Mouse (Mus musculus): ENCODE measurements around the gene 2700049A03Rik. TPM values are rescaled to one million over a fixed set of nuclear protein-coding genes. Genes with fewer than 3 reads are reported as not detected.

2700049A03Rik gene
- polyA plus RNA-seq, 1 experiment from 2014 or later = 24.5 TPM

DNA sequence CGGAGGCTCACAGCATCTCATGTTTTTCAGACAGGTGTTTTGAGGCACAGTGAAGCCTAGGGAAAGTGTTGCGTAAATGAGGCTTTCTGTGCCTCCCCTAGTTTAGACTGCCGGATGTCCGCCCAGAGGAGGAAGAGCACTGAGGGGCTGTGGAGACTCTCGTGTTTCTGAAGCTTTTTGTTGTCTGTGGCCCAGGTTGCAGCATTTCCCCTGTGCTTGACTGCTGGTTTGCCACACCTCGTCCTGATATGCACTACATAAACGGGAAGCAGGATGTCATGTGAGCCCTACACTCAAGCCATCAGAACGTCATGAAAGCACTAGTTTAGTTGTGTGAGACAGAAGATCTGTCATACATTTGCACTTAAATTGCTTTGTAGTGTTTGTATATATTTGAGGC, 56.1 kb downstream of the 2700049A03Rik start:
- Histone ChIP-seq H3K9ac (no peak overlapping the region), H3K27me3 (no peaks in the 10 kb centered on the region), H3K9me3 (replicated peaks) (no peaks in the 10 kb centered on the region), H3K36me3 (ENCODE audit: poor library complexity, severe bottlenecking) (peaks cover 72% of the 10 kb centered on the region), H3K4me2 (no peak overlapping the region), H3K4me3 (no peak overlapping the region), H3K27ac (no peak overlapping the region), H3K4me1 (no peaks in the 10 kb centered on the region)
- 88% methylated on average over 8 of the region's 8 CpGs for WGBS
- no peak for ATAC-seq

DNA sequence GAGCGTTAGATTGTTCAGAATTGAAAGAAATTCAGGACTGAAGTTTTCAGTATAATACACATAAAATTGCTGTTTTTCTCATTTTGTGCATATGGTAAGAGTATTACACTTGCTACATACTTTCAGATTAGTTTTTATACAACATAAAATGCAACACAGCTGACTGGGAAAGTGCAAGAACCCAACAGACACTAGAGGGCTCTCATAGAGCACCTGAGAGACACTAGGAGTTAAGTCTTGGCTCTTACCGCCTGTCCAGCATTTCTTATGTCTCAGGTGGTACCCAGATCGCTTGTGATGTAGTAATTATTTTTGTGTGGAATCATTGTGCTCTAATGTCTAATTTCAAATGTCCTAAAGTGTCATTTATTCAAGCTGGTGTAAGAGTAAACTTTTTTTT, 61.0 kb downstream of the 2700049A03Rik start:
- H3K27ac ChIP-seq = no peak overlapping the region
- no peaks in the 10 kb centered on the region for H3K4me1 ChIP-seq
- ATAC-seq = no peak
- H3K4me3 ChIP-seq = no peak overlapping the region
- no peak overlapping the region for H3K9ac ChIP-seq
- 75% methylated on average over 3 of the region's 3 CpGs for WGBS
- H3K27me3 ChIP-seq = no peaks in the 10 kb centered on the region
- no peak overlapping the region for H3K4me2 ChIP-seq
- no peaks in the 10 kb centered on the region for H3K9me3 ChIP-seq (replicated peaks)
- H3K36me3 ChIP-seq (ENCODE audit: poor library complexity, severe bottlenecking) = peaks cover 46% of the 10 kb centered on the region

DNA sequence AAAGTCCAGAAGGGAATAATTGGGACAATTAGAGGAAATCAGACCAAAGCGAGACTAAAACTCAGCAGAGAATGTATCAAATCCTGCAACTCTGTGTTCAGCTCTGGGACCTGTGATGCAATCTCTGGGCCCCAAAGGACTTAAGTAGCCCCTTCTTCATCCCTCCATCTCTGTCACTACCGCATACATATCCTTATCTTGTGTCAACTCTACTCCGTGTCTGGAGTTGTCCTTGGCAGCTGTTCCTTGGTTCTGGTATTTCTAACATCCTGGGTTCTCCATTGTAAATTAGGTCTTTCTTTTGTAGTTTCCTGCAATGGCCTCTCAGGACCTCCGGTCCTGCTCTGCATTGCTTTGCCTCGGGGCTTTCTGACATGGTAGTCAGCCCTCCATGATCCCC, 65.1 kb downstream of the 2700049A03Rik start:
- no peak overlapping the region for H3K27ac ChIP-seq
- no peak overlapping the region for H3K9ac ChIP-seq
- H3K4me2 ChIP-seq = no peak overlapping the region
- 88% methylated on average over 5 of the region's 5 CpGs for WGBS
- ATAC-seq = no peak
- peaks cover 39% of the 10 kb centered on the region for H3K36me3 ChIP-seq (ENCODE audit: poor library complexity, severe bottlenecking)
- H3K9me3 ChIP-seq (replicated peaks) = no peaks in the 10 kb centered on the region
- no peaks in the 10 kb centered on the region for H3K4me1 ChIP-seq
- H3K4me3 ChIP-seq = no peak overlapping the region
- no peaks in the 10 kb centered on the region for H3K27me3 ChIP-seq

DNA sequence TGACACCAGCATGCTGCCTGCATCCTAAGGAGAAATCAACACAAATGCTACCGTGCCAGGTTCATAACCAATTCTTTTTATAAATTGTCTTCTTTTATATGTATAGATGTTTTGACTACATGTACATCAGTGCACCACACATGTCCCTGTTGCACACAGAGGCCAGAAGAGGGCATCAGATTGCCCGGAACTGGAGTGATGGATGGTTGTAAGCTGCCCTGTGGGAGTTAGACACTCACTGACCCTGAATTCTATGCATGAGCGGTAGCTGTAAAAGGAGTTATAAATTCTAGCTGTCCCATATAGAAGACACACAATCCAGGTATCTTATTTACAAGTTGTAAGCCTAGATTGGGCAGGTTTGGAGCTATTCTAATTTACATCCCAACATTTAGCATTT, 67.7 kb downstream of the 2700049A03Rik start:
- Histone ChIP-seq H3K9me3 (replicated peaks) (no peaks in the 10 kb centered on the region), H3K4me1 (no peaks in the 10 kb centered on the region), H3K9ac (no peak overlapping the region), H3K27ac (no peak overlapping the region), H3K4me3 (no peak overlapping the region), H3K4me2 (no peak overlapping the region), H3K27me3 (no peaks in the 10 kb centered on the region), H3K36me3 (ENCODE audit: poor library complexity, severe bottlenecking) (peaks cover 34% of the 10 kb centered on the region)
- 88% methylated on average over 3 of the region's 3 CpGs for WGBS
- ATAC-seq = no peak

DNA sequence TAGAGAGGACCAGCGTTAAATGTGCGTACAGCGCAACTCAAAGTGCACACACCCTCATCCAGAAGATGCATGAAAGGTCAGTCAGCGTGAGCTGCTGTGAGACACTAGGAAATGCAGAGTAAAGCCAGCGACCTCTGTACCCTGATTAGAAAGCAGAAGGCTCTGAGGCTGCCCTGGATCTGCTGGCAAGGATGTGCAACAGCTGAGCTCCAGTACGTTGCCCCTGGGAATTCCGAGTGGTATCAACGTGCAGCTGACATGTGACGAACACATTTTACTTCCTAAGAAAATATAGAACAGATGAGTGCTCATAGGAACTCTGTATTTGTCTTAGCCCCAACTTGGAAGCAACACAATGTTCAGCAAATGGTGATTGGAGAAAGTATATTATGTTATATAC, 80.5 kb downstream of the 2700049A03Rik start:
- H3K9me3 ChIP-seq (replicated peaks) = no peaks in the 10 kb centered on the region
- ATAC-seq = no peak
- 92% methylated on average over 9 of the region's 9 CpGs for WGBS

DNA sequence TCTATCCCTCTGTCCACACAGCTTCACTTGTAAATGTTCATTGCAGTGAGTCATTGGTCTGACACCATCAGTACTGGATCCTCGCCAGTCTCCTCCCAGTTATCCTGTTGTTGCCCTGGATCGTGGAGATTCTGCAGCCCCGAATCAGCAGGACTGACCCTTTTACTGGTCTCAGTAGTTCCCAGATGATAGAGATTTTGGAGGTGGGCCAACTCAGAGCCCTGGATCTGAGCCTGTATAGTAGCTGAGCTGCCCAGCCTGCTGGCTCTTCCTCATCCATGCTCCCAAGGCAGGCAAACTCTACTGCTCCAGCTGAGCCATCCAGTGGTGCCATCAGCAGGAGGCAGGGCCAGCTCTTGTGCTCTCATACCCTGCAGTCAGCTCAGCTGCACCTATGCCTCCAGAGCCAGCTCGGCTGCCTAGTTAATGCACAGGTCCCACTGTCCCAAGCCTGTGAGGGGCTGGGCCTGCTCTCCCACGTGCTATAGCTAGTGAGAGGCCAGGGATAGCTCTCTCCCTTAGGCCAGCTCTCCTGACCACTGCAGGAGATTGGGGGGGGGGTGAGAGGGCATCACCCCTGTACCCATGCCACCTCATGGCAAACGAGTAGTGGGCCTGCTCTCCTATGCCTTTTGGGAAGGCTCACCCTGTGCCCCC, 81.3 kb downstream of the 2700049A03Rik start:
- 0 out of 2 replicates have a peak, but pooled peaks have one; percentile 8 for ATAC-seq

More for the DNA sequence above, 80.5 kb downstream of the 2700049A03Rik start:
- Histone ChIP-seq H3K27me3 (no peaks in the 10 kb centered on the region), H3K4me3 (no peak overlapping the region), H3K4me2 (no peak overlapping the region), H3K36me3 (ENCODE audit: poor library complexity, severe bottlenecking) (peaks cover 55% of the 10 kb centered on the region), H3K27ac (no peak overlapping the region), H3K9ac (no peak overlapping the region), H3K4me1 (no peaks in the 10 kb centered on the region)

DNA sequence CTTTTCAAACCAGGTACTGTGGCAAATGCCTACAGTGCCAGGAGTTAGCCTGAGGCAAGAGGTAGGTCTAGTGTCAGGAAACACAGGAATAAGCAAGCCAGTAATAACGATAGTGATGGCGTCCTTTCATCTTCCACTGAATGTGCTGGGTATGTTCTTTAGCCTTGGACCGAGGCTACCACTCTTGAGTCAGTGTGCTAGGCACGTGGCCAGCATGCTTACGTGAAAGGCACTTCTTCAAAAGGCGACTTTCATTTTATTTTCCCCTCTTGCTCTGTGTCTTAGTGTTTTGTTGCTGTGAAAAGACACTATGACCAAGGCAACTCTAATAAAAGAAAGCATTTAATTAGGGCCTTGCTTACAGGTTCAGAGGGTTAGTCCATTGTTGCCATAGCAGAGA, 86.1 kb downstream of the 2700049A03Rik start:
- H3K27me3 ChIP-seq = no peaks in the 10 kb centered on the region
- no peak for ATAC-seq
- no peak overlapping the region for H3K9ac ChIP-seq
- no peaks in the 10 kb centered on the region for H3K4me1 ChIP-seq
- H3K9me3 ChIP-seq (replicated peaks) = no peaks in the 10 kb centered on the region
- H3K4me2 ChIP-seq = no peak overlapping the region
- 89% methylated on average over 6 of the region's 6 CpGs for WGBS
- no peak overlapping the region for H3K27ac ChIP-seq
- H3K4me3 ChIP-seq = no peak overlapping the region
- peaks cover 54% of the 10 kb centered on the region for H3K36me3 ChIP-seq (ENCODE audit: poor library complexity, severe bottlenecking)

More for the DNA sequence above, 81.3 kb downstream of the 2700049A03Rik start:
- Histone ChIP-seq H3K4me2 (no peak overlapping the region), H3K9me3 (replicated peaks) (no peaks in the 10 kb centered on the region), H3K27me3 (no peaks in the 10 kb centered on the region), H3K4me1 (no peaks in the 10 kb centered on the region), H3K27ac (no peak overlapping the region), H3K9ac (no peak overlapping the region), H3K4me3 (no peak overlapping the region), H3K36me3 (ENCODE audit: poor library complexity, severe bottlenecking) (peaks cover 63% of the 10 kb centered on the region)
- WGBS = 63% methylated on average over 6 of the region's 6 CpGs

DNA sequence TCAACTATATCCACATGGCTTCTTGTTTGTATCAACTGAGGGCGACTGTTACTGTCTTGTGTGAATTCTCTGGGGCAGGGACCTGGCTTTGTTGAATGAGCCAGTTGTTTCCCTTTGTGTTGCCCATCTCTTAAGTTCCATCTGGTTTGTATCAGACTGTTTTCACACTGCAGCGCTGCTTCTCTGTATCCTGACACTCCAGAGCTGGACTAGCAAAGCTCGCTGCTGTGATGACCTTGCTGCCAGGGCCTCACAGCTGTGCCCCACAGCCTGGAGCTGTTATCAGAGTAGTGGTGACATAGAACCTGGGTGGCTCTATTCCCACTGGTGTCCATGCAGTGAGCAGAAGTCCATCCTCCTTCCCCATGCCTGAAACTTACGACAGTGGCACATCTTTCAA, 91.1 kb downstream of the 2700049A03Rik start:
- Histone ChIP-seq H3K27ac (no peak overlapping the region), H3K36me3 (ENCODE audit: poor library complexity, severe bottlenecking) (peaks cover 26% of the 10 kb centered on the region), H3K4me2 (no peak overlapping the region), H3K27me3 (no peaks in the 10 kb centered on the region), H3K4me1 (no peaks in the 10 kb centered on the region), H3K9me3 (replicated peaks) (no peaks in the 10 kb centered on the region), H3K4me3 (no peak overlapping the region), H3K9ac (no peak overlapping the region)
- ATAC-seq = no peak
- WGBS = 69% methylated on average over 4 of the region's 4 CpGs

DNA sequence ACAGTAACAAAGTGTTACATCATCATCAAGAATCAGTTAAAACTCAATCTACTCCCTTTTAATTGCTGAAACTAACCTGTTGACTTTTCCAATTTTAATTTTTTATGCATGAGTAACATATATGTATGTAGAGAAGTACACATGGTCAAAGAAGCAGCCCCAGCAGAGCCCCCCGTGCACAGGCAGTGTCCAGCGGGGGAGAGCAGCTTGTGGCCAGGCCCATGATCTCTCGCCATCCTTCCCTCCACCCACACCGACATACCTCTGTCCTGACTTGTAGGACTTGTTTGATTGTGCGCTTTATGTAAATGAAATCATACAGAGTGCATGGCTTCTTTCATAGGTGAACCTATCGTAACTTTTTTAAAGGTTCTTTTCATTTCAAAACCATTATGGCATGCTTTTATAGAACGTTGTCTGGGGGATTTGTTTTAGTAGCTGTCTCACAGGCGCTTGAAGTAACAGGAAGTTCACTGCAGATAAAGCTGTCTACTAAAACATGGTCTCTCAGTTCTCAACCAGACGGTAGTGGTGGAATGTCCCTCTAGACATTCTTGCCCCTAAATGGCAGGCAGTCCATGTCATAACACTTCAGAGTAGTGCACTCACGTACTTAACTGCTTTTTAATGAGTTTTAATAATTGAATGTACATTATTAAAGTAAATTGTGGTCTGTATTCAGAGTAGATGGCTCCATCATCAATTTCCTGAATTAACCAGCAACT, 92.4 kb downstream of the 2700049A03Rik start:
- no peak overlapping the region for H3K4me3 ChIP-seq
- no peak for ATAC-seq
- WGBS = 85% methylated on average over 10 of the region's 10 CpGs
- no peaks in the 10 kb centered on the region for H3K9me3 ChIP-seq (replicated peaks)
- H3K27me3 ChIP-seq = no peaks in the 10 kb centered on the region
- no peaks in the 10 kb centered on the region for H3K4me1 ChIP-seq
- no peak overlapping the region for H3K9ac ChIP-seq
- H3K4me2 ChIP-seq = no peak overlapping the region
- no peak overlapping the region for H3K27ac ChIP-seq
- H3K36me3 ChIP-seq (ENCODE audit: poor library complexity, severe bottlenecking) = peaks cover 22% of the 10 kb centered on the region

DNA sequence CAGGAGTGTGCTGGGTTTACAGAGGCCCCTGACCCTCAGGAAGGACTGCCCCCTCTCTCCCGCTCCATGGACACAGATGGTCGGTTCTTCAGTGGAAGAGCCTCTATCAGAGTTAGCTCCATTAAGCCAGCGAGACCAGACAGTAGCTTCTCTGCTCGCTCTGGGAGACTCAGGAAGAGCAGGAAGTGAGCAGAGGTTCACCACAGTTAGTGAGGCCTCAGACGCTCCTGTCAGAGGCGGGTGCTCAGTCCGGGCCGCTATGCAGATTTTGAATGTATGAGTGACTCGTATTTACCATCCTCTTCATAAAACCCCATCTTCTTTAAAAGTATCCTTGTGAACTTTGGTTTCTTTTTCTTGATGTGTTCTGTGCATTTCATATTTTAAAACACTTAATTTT, 94.9 kb downstream of the 2700049A03Rik start:
- no peak for ATAC-seq
- H3K27me3 ChIP-seq = no peaks in the 10 kb centered on the region
- 92% methylated on average over 9 of the region's 9 CpGs for WGBS

DNA sequence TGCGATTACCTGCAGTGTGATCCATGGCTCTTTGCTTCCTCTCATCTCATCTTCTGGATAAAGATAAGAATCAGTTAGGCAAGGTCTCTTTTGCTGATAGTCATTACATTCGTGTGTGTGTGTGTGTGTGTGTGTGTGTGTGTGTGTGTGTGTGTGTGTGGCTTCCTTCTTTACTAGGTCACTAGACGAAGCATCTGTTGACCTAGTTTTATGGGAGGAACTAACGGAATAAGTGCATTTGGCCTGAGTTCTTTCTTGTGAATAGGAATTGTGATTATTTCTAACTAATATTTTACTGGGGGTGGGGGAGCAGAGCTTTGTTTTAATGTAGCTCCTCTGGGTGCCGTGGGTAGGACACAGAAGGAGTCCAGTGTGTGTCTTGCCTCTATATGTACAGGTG, 96.8 kb downstream of the 2700049A03Rik start:
- no peak overlapping the region for H3K4me3 ChIP-seq
- no peaks in the 10 kb centered on the region for H3K27me3 ChIP-seq
- H3K4me1 ChIP-seq = no peaks in the 10 kb centered on the region
- no peak for ATAC-seq
- H3K9me3 ChIP-seq (replicated peaks) = no peaks in the 10 kb centered on the region
- WGBS = 87% methylated on average over 5 of the region's 5 CpGs
- H3K27ac ChIP-seq = no peak overlapping the region
- H3K4me2 ChIP-seq = no peak overlapping the region
- no peak overlapping the region for H3K9ac ChIP-seq
- peaks cover 7% of the 10 kb centered on the region; the same call in 1 of the 2 replicates for H3K36me3 ChIP-seq (ENCODE audit: poor library complexity, severe bottlenecking)

More for the DNA sequence above, 94.9 kb downstream of the 2700049A03Rik start:
- no peak overlapping the region for H3K4me3 ChIP-seq
- H3K4me1 ChIP-seq = no peaks in the 10 kb centered on the region
- no peaks in the 10 kb centered on the region for H3K9me3 ChIP-seq (replicated peaks)
- H3K4me2 ChIP-seq = no peak overlapping the region
- H3K9ac ChIP-seq = no peak overlapping the region
- peaks cover 7% of the 10 kb centered on the region; the same call in 1 of the 2 replicates for H3K36me3 ChIP-seq (ENCODE audit: poor library complexity, severe bottlenecking)
- no peak overlapping the region for H3K27ac ChIP-seq

DNA sequence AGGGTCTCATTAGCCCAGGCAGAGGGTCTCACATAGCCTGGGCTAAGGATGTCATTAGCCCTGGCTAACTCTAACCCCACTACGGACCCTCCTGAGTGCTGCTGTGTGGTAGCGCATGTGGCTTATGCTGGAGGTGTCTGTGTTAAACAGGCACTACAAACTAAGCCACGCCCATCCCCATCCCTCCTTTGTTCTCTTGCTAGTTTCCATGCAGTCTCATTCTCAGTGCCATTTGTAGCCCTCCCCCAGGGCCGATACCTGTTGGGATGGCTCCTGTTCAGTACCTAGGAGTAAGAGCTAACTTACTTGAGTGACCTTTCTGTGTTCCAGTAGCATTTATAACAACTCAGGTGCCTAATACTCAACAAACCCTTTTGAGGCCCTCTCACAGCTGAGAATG, 100.4 kb downstream of the 2700049A03Rik start:
- H3K4me2 ChIP-seq = no peak overlapping the region
- H3K9ac ChIP-seq = no peak overlapping the region
- no peaks in the 10 kb centered on the region for H3K4me1 ChIP-seq
- peaks cover 22% of the 10 kb centered on the region for H3K36me3 ChIP-seq (ENCODE audit: poor library complexity, severe bottlenecking)
- H3K27ac ChIP-seq = no peak overlapping the region
- no peak for ATAC-seq
- H3K9me3 ChIP-seq (replicated peaks) = peaks cover 8% of the 10 kb centered on the region; the same call in 1 of the 2 replicates
- no peaks in the 10 kb centered on the region for H3K27me3 ChIP-seq
- 83% methylated on average over 4 of the region's 4 CpGs for WGBS
- H3K4me3 ChIP-seq = no peak overlapping the region

Measured in forebrain, embryonic 13.5 days (tissue).